Mouse (Mus musculus) cortical plate, adult 2 months (tissue): ENCODE measurements at regions not wholly inside any gene's neighbourhood (a gene's known extent, or its start where the extent isn't known, plus 50 kb on each side); places are given as distances from the start of the nearest gene placed in this dataset.

Source experiments
- CTCF ChIP-seq: fragments of 200-500 bp; IDR thresholded peaks from 2 replicates; pipeline ENCODE4 v1.5.1; 2011; ENCODE audit warnings: mild to moderate bottlenecking, control low read depth, low read length; ENCODE audit not compliant: insufficient read depth; ENCODE audit errors: extremely low read depth
- POLR2A ChIP-seq: fragments of 200-500 bp; IDR thresholded peaks from 2 replicates; pipeline ENCODE4 v1.6.1; 2011; ENCODE audit warnings: mild to moderate bottlenecking, low read length, control low read depth; ENCODE audit not compliant: insufficient read depth; ENCODE audit errors: extremely low read depth

- TF ChIP-seq POLR2A = no peak
- no peak for TF ChIP-seq CTCF
Measured at GRCm38 (mm10) chr19:14355128-14355527, 242.7 kb downstream of the Tle4 start.
